Mouse (Mus musculus): ENCODE measurements at regions not wholly inside any gene's neighbourhood (a gene's known extent, or its start where the extent isn't known, plus 50 kb on each side); places are given as distances from the start of the nearest gene placed in this dataset.
A peak's percentile ranks its signal among the peaks of the same experiment; 100 is the strongest.

- 73% methylated on average over 13 of the region's 13 CpGs for WGBS
- ATAC-seq (replicated peaks; ENCODE audit: insufficient number of reproducible peaks, low FRiP score, low TSS enrichment, low read depth) (no peak), DNase-seq (ENCODE audit: low spot score) (no peak)
- Histone ChIP-seq H3K4me2 (ENCODE audit: low read depth, low read length) (no peak overlapping the region), H3K27me3 (ENCODE audit: control insufficient read depth, insufficient read depth, low read length) (no peaks in the 10 kb centered on the region), H3K4me1 (ENCODE audit: control insufficient read depth, insufficient read depth, low read length) (no peaks in the 10 kb centered on the region), H3K9me3 (replicated peaks; ENCODE audit: control insufficient read depth, low read length) (no peaks in the 10 kb centered on the region), H3K27ac (replicated peaks; ENCODE audit: low read depth, low read length) (no peak overlapping the region), H3K9ac (replicated peaks; ENCODE audit: low read length) (no peak overlapping the region), H3K4me3 (ENCODE audit: low read depth, low read length) (no peak overlapping the region), H3K36me3 (replicated peaks; ENCODE audit: control insufficient read depth, insufficient read depth, low read depth, low read length) (no peaks in the 10 kb centered on the region)
Measured at GRCm38 (mm10) chr1:88586823-88587820, 77.3 kb upstream of the Glrp1 start.

GRCm38 (mm10) chr1:88586128-88586527, 76.3 kb upstream of the Glrp1 start:
- no peak overlapping the region for H3K4me2 ChIP-seq (ENCODE audit: low read depth, low read length)
- ATAC-seq (replicated peaks; ENCODE audit: insufficient number of reproducible peaks, low FRiP score, low TSS enrichment, low read depth), result no peak
- WGBS, result 83% methylated on average over 2 of the region's 2 CpGs
- H3K36me3 ChIP-seq (replicated peaks; ENCODE audit: control insufficient read depth, insufficient read depth, low read depth, low read length), result no peaks in the 10 kb centered on the region
- H3K4me3 ChIP-seq (ENCODE audit: low read depth, low read length), result no peak overlapping the region
- H3K4me1 ChIP-seq (ENCODE audit: control insufficient read depth, insufficient read depth, low read length), result no peaks in the 10 kb centered on the region
- no peak overlapping the region for H3K27ac ChIP-seq (replicated peaks; ENCODE audit: low read depth, low read length)
- H3K9ac ChIP-seq (replicated peaks; ENCODE audit: low read length), result no peak overlapping the region
- no peak for DNase-seq (ENCODE audit: low spot score)
- no peaks in the 10 kb centered on the region for H3K27me3 ChIP-seq (ENCODE audit: control insufficient read depth, insufficient read depth, low read length)
- no peaks in the 10 kb centered on the region for H3K9me3 ChIP-seq (replicated peaks; ENCODE audit: control insufficient read depth, low read length)

- ATAC-seq (replicated peaks; ENCODE audit: insufficient number of reproducible peaks, low FRiP score, low TSS enrichment, low read depth) (no peak), DNase-seq (ENCODE audit: low spot score) (no peak)
- Histone ChIP-seq H3K27me3 (ENCODE audit: control insufficient read depth, insufficient read depth, low read length) (no peaks in the 10 kb centered on the region), H3K27ac (replicated peaks; ENCODE audit: low read depth, low read length) (no peak overlapping the region), H3K9ac (replicated peaks; ENCODE audit: low read length) (no peak overlapping the region), H3K9me3 (replicated peaks; ENCODE audit: control insufficient read depth, low read length) (no peaks in the 10 kb centered on the region), H3K4me2 (ENCODE audit: low read depth, low read length) (no peak overlapping the region), H3K36me3 (replicated peaks; ENCODE audit: control insufficient read depth, insufficient read depth, low read depth, low read length) (no peaks in the 10 kb centered on the region), H3K4me1 (ENCODE audit: control insufficient read depth, insufficient read depth, low read length) (no peaks in the 10 kb centered on the region), H3K4me3 (ENCODE audit: low read depth, low read length) (no peak overlapping the region)
- 73% methylated on average over 5 of the region's 5 CpGs for WGBS
Measured at GRCm38 (mm10) chr1:88584515-88585033, 74.7 kb upstream of the Glrp1 start.

GRCm38 (mm10) chr1:88578231-88578620, 68.4 kb upstream of the Glrp1 start:
- no peak overlapping the region for H3K4me2 ChIP-seq (ENCODE audit: low read depth, low read length)
- H3K27me3 ChIP-seq (ENCODE audit: control insufficient read depth, insufficient read depth, low read length), result no peaks in the 10 kb centered on the region
- no peaks in the 10 kb centered on the region for H3K36me3 ChIP-seq (replicated peaks; ENCODE audit: control insufficient read depth, insufficient read depth, low read depth, low read length)
- H3K9ac ChIP-seq (replicated peaks; ENCODE audit: low read length), result no peak overlapping the region
- DNase-seq (ENCODE audit: low spot score), result no peak
- H3K9me3 ChIP-seq (replicated peaks; ENCODE audit: control insufficient read depth, low read length), result no peaks in the 10 kb centered on the region
- no peaks in the 10 kb centered on the region for H3K4me1 ChIP-seq (ENCODE audit: control insufficient read depth, insufficient read depth, low read length)
- no peak overlapping the region for H3K4me3 ChIP-seq (ENCODE audit: low read depth, low read length)
- no peak overlapping the region for H3K27ac ChIP-seq (replicated peaks; ENCODE audit: low read depth, low read length)
- no peak for ATAC-seq (replicated peaks; ENCODE audit: insufficient number of reproducible peaks, low FRiP score, low TSS enrichment, low read depth)

GRCm38 (mm10) chr1:88577498-88578230, 67.8 kb upstream of the Glrp1 start:
- ATAC-seq (replicated peaks; ENCODE audit: insufficient number of reproducible peaks, low FRiP score, low TSS enrichment, low read depth), result no peak
- H3K36me3 ChIP-seq (replicated peaks; ENCODE audit: control insufficient read depth, insufficient read depth, low read depth, low read length), result no peaks in the 10 kb centered on the region
- no peaks in the 10 kb centered on the region for H3K27me3 ChIP-seq (ENCODE audit: control insufficient read depth, insufficient read depth, low read length)
- no peaks in the 10 kb centered on the region for H3K9me3 ChIP-seq (replicated peaks; ENCODE audit: control insufficient read depth, low read length)
- no peak overlapping the region for H3K4me3 ChIP-seq (ENCODE audit: low read depth, low read length)
- H3K27ac ChIP-seq (replicated peaks; ENCODE audit: low read depth, low read length), result no peak overlapping the region
- no peak overlapping the region for H3K4me2 ChIP-seq (ENCODE audit: low read depth, low read length)
- no peak overlapping the region for H3K9ac ChIP-seq (replicated peaks; ENCODE audit: low read length)
- no peaks in the 10 kb centered on the region for H3K4me1 ChIP-seq (ENCODE audit: control insufficient read depth, insufficient read depth, low read length)
- 18% methylated on average over 12 of the region's 12 CpGs for WGBS
- peak; percentile 13 for DNase-seq (ENCODE audit: low spot score)

- ATAC-seq (replicated peaks; ENCODE audit: insufficient number of reproducible peaks, low FRiP score, low TSS enrichment, low read depth), result no peak
Measured at GRCm38 (mm10) chr1:88575917-88576669, 66.2 kb upstream of the Glrp1 start.

GRCm38 (mm10) chr1:88575291-88575690, 65.4 kb upstream of the Glrp1 start:
- Histone ChIP-seq H3K4me1 (ENCODE audit: control insufficient read depth, insufficient read depth, low read length) (no peaks in the 10 kb centered on the region), H3K9ac (replicated peaks; ENCODE audit: low read length) (no peak overlapping the region), H3K27ac (replicated peaks; ENCODE audit: low read depth, low read length) (no peak overlapping the region), H3K36me3 (replicated peaks; ENCODE audit: control insufficient read depth, insufficient read depth, low read depth, low read length) (no peaks in the 10 kb centered on the region), H3K27me3 (ENCODE audit: control insufficient read depth, insufficient read depth, low read length) (no peaks in the 10 kb centered on the region), H3K4me2 (ENCODE audit: low read depth, low read length) (no peak overlapping the region), H3K4me3 (ENCODE audit: low read depth, low read length) (no peak overlapping the region), H3K9me3 (replicated peaks; ENCODE audit: control insufficient read depth, low read length) (no peaks in the 10 kb centered on the region)
- no peak for ATAC-seq (replicated peaks; ENCODE audit: insufficient number of reproducible peaks, low FRiP score, low TSS enrichment, low read depth)
- whole genome bisulfite sequencing, result 62% methylated on average over 4 of the region's 4 CpGs
- DNase-seq (ENCODE audit: low spot score), result no peak

More at GRCm38 (mm10) chr1:88575917-88576669, 66.2 kb upstream of the Glrp1 start:
- Histone ChIP-seq H3K4me2 (ENCODE audit: low read depth, low read length) (no peak overlapping the region), H3K4me1 (ENCODE audit: control insufficient read depth, insufficient read depth, low read length) (no peaks in the 10 kb centered on the region), H3K27ac (replicated peaks; ENCODE audit: low read depth, low read length) (no peak overlapping the region), H3K4me3 (ENCODE audit: low read depth, low read length) (no peak overlapping the region), H3K27me3 (ENCODE audit: control insufficient read depth, insufficient read depth, low read length) (no peaks in the 10 kb centered on the region), H3K9me3 (replicated peaks; ENCODE audit: control insufficient read depth, low read length) (no peaks in the 10 kb centered on the region), H3K36me3 (replicated peaks; ENCODE audit: control insufficient read depth, insufficient read depth, low read depth, low read length) (no peaks in the 10 kb centered on the region), H3K9ac (replicated peaks; ENCODE audit: low read length) (no peak overlapping the region)
- no peak for DNase-seq (ENCODE audit: low spot score)
- 77% methylated on average over 14 of the region's 14 CpGs for WGBS
